Mouse (Mus musculus): ENCODE measurements around the gene Arrdc2. TPM values are rescaled to one million over a fixed set of nuclear protein-coding genes. Genes with fewer than 3 reads are reported as not detected.
A peak's percentile ranks its signal among the peaks of the same experiment; 100 is the strongest.

The Arrdc2 gene
- polyA plus RNA-seq, 1 experiment: 73.8 TPM

DNA sequence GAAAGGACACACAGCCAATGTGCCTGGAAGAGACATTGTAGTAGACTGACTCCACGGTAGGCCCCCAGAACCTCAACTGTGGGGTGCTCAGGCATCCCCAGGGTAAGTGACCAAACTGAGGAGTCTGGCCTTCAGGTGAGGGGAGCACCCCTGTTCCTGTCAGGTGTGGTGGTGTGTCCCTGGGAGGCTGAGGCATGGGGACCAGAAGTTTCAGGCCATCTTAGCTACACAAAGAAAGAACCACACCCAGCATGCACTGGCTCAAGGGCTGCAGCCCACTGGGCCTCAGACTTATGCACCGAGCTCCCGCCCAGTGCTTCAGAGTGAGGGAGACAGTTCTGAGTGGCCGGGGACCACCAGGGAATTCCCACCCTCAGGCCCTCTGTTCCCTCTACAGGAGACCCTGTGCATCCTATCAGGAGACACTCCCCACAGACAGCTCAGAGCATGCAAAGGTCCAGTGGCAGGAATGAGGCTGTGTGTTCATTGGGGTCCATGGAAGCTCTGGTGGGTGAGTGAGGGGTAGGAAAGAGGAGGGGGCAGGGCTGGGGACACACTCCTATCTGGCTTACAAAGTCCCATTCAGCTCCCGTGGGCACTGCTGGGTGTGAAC, 31.8 kb upstream of the Arrdc2 start:
- H3K27ac ChIP-seq (ENCODE audit: insufficient read depth, low read length): no peak overlapping the region
- no peaks in the 10 kb centered on the region for H3K27me3 ChIP-seq (ENCODE audit: control insufficient read depth, insufficient read depth, low read length)
- peaks cover 12% of the 10 kb centered on the region for H3K4me1 ChIP-seq (ENCODE audit: control insufficient read depth, insufficient read depth, insufficient read length)
- H3K36me3 ChIP-seq (ENCODE audit: control insufficient read depth, insufficient read depth, low read length): no peaks in the 10 kb centered on the region
- no peak for DNase-seq (ENCODE audit: low read depth in 1 of 2, low spot score in 2 of 2)
- 91% methylated on average over 5 of the region's 5 CpGs for WGBS
- TF ChIP-seq POLR2A (IDR thresholded peaks at IDR 0.05; ENCODE audit: low read depth, low read length): no peak
- no peak overlapping the region for H3K4me3 ChIP-seq (ENCODE audit: extremely low read depth, insufficient read depth, insufficient read length)

DNA sequence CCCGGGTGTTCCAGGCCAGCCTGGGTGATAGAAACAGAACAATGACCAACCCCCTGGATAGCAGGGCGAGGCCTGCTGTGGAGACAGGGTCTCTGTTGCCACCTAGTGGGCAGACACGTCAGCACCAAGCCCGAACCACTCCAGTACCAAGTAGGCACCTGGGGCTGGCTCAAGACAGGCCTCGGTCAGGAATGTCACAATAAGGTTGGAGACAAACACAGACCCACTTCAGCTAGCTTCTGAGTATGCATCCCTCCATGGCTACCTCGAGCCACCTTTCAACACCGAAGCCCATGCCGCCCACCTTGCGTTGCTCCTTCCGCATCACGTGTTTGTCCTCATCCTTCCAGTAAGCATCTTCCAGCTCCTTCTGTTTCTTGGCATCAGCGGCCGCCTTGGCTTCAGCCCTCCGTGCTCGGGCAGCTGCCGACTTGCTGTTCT, 30.1 kb upstream of the Arrdc2 start:
- H3K4me3 ChIP-seq (ENCODE audit: extremely low read depth, insufficient read depth, insufficient read length): no peak overlapping the region
- no peak overlapping the region for H3K27ac ChIP-seq (ENCODE audit: insufficient read depth, low read length)
- 56% methylated on average over 16 of the region's 16 CpGs for WGBS
- peaks cover 21% of the 10 kb centered on the region for H3K4me1 ChIP-seq (ENCODE audit: control insufficient read depth, insufficient read depth, insufficient read length)
- no peaks in the 10 kb centered on the region for H3K36me3 ChIP-seq (ENCODE audit: control insufficient read depth, insufficient read depth, low read length)
- TF ChIP-seq POLR2A (IDR thresholded peaks at IDR 0.05; ENCODE audit: low read depth, low read length): no peak
- TF ChIP-seq CTCF (IDR thresholded peaks at IDR 0.05; ENCODE audit: extremely low read depth, insufficient read depth, insufficient read length, insufficient replicate concordance): peak; percentile 93
- peak; percentile 61 to 76 for DNase-seq (ENCODE audit: low read depth in 1 of 2, low spot score in 2 of 2)
- no peaks in the 10 kb centered on the region for H3K27me3 ChIP-seq (ENCODE audit: control insufficient read depth, insufficient read depth, low read length)

DNA sequence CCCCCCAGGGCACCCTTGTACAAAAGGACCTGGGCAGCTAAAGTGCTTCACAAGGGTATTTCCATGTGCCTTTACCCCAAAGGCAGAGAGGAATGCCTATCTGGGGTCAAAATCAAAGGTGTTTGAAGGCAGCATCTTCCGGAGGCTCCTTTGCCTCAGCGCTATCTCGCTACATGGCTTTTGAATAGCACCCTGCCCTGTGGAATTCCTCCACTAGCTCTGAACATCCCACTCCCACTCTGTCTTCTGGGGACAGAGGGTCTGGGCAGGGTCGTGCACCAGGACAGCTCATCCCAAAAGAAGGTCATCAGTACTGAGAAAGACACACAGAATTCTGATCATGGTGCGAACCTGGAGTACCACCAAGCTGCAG, 29.7 kb upstream of the Arrdc2 start:
- Histone ChIP-seq H3K4me3 (ENCODE audit: extremely low read depth, insufficient read depth, insufficient read length) (no peak overlapping the region), H3K27ac (ENCODE audit: insufficient read depth, low read length) (no peak overlapping the region), H3K36me3 (ENCODE audit: control insufficient read depth, insufficient read depth, low read length) (no peaks in the 10 kb centered on the region), H3K4me1 (ENCODE audit: control insufficient read depth, insufficient read depth, insufficient read length) (peaks cover 23% of the 10 kb centered on the region), H3K27me3 (ENCODE audit: control insufficient read depth, insufficient read depth, low read length) (no peaks in the 10 kb centered on the region)
- TF ChIP-seq POLR2A (IDR thresholded peaks at IDR 0.05; ENCODE audit: low read depth, low read length) (no peak), CTCF (IDR thresholded peaks at IDR 0.05; ENCODE audit: extremely low read depth, insufficient read depth, insufficient read length, insufficient replicate concordance) (no peak)
- no peak for DNase-seq (ENCODE audit: low read depth in 1 of 2, low spot score in 2 of 2)
- WGBS: 52% methylated on average over 5 of the region's 5 CpGs

DNA sequence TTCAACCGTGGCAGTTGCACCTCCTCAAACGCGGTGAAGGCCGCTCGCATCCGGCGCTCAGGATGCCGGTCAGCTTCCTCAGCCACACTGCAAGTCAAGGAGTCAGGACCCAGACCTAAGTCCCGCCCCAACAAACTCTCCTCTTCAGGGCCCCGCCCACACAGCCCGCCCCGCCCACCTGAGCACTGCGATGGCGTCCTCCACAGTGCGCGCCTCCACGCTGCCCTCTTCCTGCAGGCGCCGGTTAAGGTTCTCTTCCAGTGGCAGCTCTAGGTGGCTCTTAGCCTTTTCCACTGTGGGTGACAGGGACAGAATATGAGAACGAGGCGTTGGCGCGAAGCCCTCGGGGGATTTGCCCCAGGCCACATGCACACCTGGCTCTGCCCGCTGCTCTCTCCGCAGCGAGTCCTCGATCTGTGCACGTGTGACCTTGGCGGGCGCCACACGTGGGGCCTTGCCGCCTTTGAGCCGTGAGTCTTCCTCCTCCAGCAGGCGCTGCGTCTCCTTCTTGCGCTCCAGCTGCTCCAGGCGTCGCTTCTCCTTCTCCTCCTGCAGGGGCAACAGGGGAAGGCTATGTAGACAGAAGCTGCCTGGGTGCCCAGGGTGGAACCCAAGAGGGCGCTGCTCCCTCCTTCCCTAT, 29.2 kb upstream of the Arrdc2 start:
- H3K27me3 ChIP-seq (ENCODE audit: control insufficient read depth, insufficient read depth, low read length): 0 out of 2 replicates have a peak, but pooled peaks cover 2% of the 10 kb centered on the region
- no peak overlapping the region for H3K27ac ChIP-seq (ENCODE audit: insufficient read depth, low read length)
- H3K4me1 ChIP-seq (ENCODE audit: control insufficient read depth, insufficient read depth, insufficient read length): peaks cover 28% of the 10 kb centered on the region
- 25% methylated on average over 40 of the region's 40 CpGs for WGBS
- peak in 1 of 2 experiments; percentile 68 for DNase-seq (ENCODE audit: low read depth in 1 of 2, low spot score in 2 of 2)
- no peak for TF ChIP-seq CTCF (IDR thresholded peaks at IDR 0.05; ENCODE audit: extremely low read depth, insufficient read depth, insufficient read length, insufficient replicate concordance)
- H3K4me3 ChIP-seq (ENCODE audit: extremely low read depth, insufficient read depth, insufficient read length): peak overlapping the region; percentile 27; the same call in 1 of the 2 replicates
- no peaks in the 10 kb centered on the region for H3K36me3 ChIP-seq (ENCODE audit: control insufficient read depth, insufficient read depth, low read length)

DNA sequence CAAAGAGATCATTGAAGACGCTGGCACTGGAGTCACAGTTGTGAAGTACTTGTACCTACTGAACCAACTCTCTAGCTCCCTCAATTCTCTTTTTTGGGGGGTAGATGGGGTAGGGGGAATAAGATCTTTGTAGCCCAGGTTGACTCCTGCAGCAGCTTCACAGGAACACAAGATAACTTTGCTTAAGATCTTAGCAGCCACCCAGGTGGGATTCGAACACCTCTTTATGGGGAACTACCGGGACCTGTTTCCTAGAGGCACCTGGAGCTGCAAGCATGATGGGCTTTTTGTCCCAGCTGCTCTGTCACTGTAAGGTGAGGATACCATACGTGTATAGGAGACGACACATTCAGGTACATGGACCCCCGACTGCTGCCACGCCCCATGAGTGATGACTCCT, 27.0 kb upstream of the Arrdc2 start:
- Histone ChIP-seq H3K27ac (ENCODE audit: insufficient read depth, low read length) (no peak overlapping the region), H3K27me3 (ENCODE audit: control insufficient read depth, insufficient read depth, low read length) (peaks cover 17% of the 10 kb centered on the region), H3K4me1 (ENCODE audit: control insufficient read depth, insufficient read depth, insufficient read length) (peaks cover 38% of the 10 kb centered on the region), H3K36me3 (ENCODE audit: control insufficient read depth, insufficient read depth, low read length) (no peaks in the 10 kb centered on the region), H3K4me3 (ENCODE audit: extremely low read depth, insufficient read depth, insufficient read length) (no peak overlapping the region)
- DNase-seq (ENCODE audit: low read depth in 1 of 2, low spot score in 2 of 2): no peak
- TF ChIP-seq CTCF (IDR thresholded peaks at IDR 0.05; ENCODE audit: extremely low read depth, insufficient read depth, insufficient read length, insufficient replicate concordance) (no peak), POLR2A (IDR thresholded peaks at IDR 0.05; ENCODE audit: low read depth, low read length) (no peak)
- 86% methylated on average over 7 of the region's 7 CpGs for WGBS

DNA sequence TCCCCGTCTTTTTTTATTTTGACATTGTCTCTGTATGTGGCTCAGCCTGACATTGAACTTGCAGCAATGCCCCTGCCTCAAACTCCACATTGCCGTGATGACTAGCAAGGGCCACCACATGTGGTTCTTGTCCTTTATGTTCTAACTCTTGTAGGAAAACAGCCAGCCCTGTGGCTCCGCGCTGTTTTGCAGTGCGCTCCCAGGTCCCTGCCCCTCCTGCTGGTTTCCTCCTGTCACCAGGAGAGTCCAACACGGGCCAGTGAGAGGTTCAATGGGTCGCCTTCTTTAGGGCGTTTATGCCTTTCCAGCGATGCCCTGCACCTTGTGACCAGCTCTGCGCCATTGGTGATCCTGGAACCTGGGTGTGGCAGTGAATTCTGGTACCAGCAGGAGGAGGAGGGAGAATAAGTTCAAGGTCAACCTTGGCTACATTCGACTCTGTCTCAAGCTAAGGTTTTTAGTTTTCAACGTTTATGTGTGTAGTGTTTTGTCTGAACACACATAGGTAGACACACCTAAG, 26.5 kb upstream of the Arrdc2 start:
- 0 out of 2 replicates have a peak overlapping the region, but pooled peaks have one; percentile 11 for H3K27ac ChIP-seq (ENCODE audit: insufficient read depth, low read length)
- WGBS: 15% methylated on average over 12 of the region's 12 CpGs
- no peaks in the 10 kb centered on the region for H3K36me3 ChIP-seq (ENCODE audit: control insufficient read depth, insufficient read depth, low read length)
- H3K4me3 ChIP-seq (ENCODE audit: extremely low read depth, insufficient read depth, insufficient read length): no peak overlapping the region
- no peak for DNase-seq (ENCODE audit: low read depth in 1 of 2, low spot score in 2 of 2)
- peaks cover 38% of the 10 kb centered on the region for H3K4me1 ChIP-seq (ENCODE audit: control insufficient read depth, insufficient read depth, insufficient read length)
- H3K27me3 ChIP-seq (ENCODE audit: control insufficient read depth, insufficient read depth, low read length): peaks cover 17% of the 10 kb centered on the region
- TF ChIP-seq CTCF (IDR thresholded peaks at IDR 0.05; ENCODE audit: extremely low read depth, insufficient read depth, insufficient read length, insufficient replicate concordance) (no peak), POLR2A (IDR thresholded peaks at IDR 0.05; ENCODE audit: low read depth, low read length) (no peak)
